8 mouse cellular contexts compared by ENCODE assay signal in the genomic region with DNA sequence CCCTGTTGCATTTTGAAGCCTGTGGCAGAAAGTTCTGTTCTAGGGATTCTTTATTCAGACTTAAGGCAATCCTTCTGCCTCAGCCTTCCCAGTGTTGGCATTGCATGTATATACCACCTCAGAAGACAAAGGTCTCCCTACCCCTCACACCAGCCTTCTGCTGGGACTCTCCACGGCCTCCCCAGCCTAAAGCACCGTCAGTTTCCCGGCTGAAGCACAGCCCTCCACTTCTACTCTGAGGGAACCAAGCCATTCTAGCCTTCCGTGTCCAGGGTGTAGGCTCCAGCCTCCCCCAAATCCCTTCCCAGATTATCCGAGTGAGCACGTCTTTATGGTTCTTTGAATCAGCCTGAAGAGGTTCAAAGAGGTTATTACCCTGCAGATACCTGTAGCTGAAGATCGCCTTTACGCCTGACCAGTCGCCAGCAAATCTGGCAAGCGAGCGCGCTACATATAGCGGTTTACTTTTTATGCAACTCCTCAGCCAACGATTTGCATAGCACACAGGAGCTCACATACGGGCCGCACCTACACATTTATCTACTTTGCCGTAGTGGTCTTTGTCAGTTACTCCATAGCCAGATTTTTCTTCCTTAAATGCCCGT. TPM values are rescaled to one million over a fixed set of nuclear protein-coding genes. Genes with fewer than 3 reads are reported as not detected.
DNase-seq lines count a peak whose midpoint lies in the region; ATAC-seq lines count a peak whose summit lies in the region.

No protein-coding gene starts in this region.

- H3K4me2 ChIP-seq in hindbrain, embryonic 12.5 days (replicated peaks), result peak overlapping the region; percentile 50
- H3K4me2 ChIP-seq in midbrain, embryonic 13.5 days (replicated peaks), result peak overlapping the region; percentile 47

- H3K9me3 ChIP-seq in hindbrain, embryonic 12.5 days (replicated peaks), result no peaks in the 10 kb centered on the region
- H3K9me3 ChIP-seq in midbrain, embryonic 13.5 days, result no peaks in the 10 kb centered on the region

- no peaks in the 10 kb centered on the region for H3K36me3 ChIP-seq in hindbrain, embryonic 12.5 days
- H3K36me3 ChIP-seq in midbrain, embryonic 13.5 days, result no peaks in the 10 kb centered on the region

- 1% methylated on average over 18 of the region's 18 CpGs for WGBS in hindbrain, embryonic 12.5 days
- WGBS in midbrain, embryonic 13.5 days, result under 1% methylated on average over 18 of the region's 18 CpGs

- no peaks in the 10 kb centered on the region for H3K4me1 ChIP-seq in hindbrain, embryonic 12.5 days
- peaks cover under 1% of the 10 kb centered on the region; the same call in 1 of the 2 replicates for H3K4me1 ChIP-seq in midbrain, embryonic 13.5 days (replicated peaks)

- H3K27me3 ChIP-seq in hindbrain, embryonic 12.5 days, result 0 out of 2 replicates have a peak, but pooled peaks cover 4% of the 10 kb centered on the region
- H3K27me3 ChIP-seq in midbrain, embryonic 13.5 days, result peaks cover 5% of the 10 kb centered on the region; the same call in 1 of the 2 replicates

- peak; percentile 17 to 26 for DNase-seq in left cerebral cortex, adult 18-20 months (ENCODE audit: low spot score in 2 of 2)
- DNase-seq in left cerebral cortex, postnatal 4 days, result no peak
- peak; percentile 34 to 48 for DNase-seq in cerebellum, postnatal 25 days
- DNase-seq in spleen, postnatal 10 days (ENCODE audit: low spot score in 2 of 2), result no peak
- no peak for DNase-seq in urinary bladder, postnatal 14 days (ENCODE audit: low spot score)
- no peak for DNase-seq in adrenal gland, postnatal 14 days

- H3K27ac ChIP-seq in hindbrain, embryonic 12.5 days, result no peak overlapping the region
- no peak overlapping the region for H3K27ac ChIP-seq in midbrain, embryonic 13.5 days

- ATAC-seq in hindbrain, embryonic 12.5 days (ENCODE audit: low FRiP score), result no peak
- no peak for ATAC-seq in midbrain, embryonic 13.5 days

- H3K4me3 ChIP-seq in hindbrain, embryonic 12.5 days, result peak overlapping the region; percentile 29
- H3K4me3 ChIP-seq in midbrain, embryonic 13.5 days (replicated peaks), result peak overlapping the region; percentile 28

- peak overlapping the region; percentile 27; the same call in 1 of the 2 replicates for H3K9ac ChIP-seq in hindbrain, embryonic 12.5 days
- 0 out of 2 replicates have a peak overlapping the region, but pooled peaks have one; percentile 46 for H3K9ac ChIP-seq in midbrain, embryonic 13.5 days (replicated peaks)

- intact Hi-C loops in left cerebral cortex, postnatal 4 days (cut with DNase I), result loop anchor here (10.0 kb wide), 1 partner anchor 137 kb away; no protein-coding TSS in a partner anchor

RNA-seq across cellular contexts. Expression of a gene that starts 10.1 kb away (rescaled TPM):
- total RNA-seq in left cerebral cortex, adult 18-20 months (2021), result under 1 TPM; 0.33 to 0.37 TPM
- not detected for total RNA-seq in left cerebral cortex, postnatal 4 days (2021)
- 0.85 TPM in 1 of 2 replicates, not detected in the other for polyA plus RNA-seq in hindbrain, embryonic 12.5 days (2016; fragmentation: Nextera tagmentation; extraction: Ambion mirVana)
- not detected in 2 replicates for polyA plus RNA-seq in midbrain, embryonic 13.5 days (2015; fragmentation: Nextera tagmentation; extraction: Ambion mirVana)
- not detected in 2 replicates for total RNA-seq in adrenal gland, postnatal 14 days (2021)

RNA-seq across cellular contexts. Expression of a gene that starts 24.7 kb away (rescaled TPM):
- not detected for total RNA-seq in left cerebral cortex, adult 18-20 months (2021)
- not detected for total RNA-seq in left cerebral cortex, postnatal 4 days (2021)
- not detected in 2 replicates for polyA plus RNA-seq in hindbrain, embryonic 12.5 days (2016; fragmentation: Nextera tagmentation; extraction: Ambion mirVana)
- not detected in 2 replicates for polyA plus RNA-seq in midbrain, embryonic 13.5 days (2015; fragmentation: Nextera tagmentation; extraction: Ambion mirVana)
- total RNA-seq in adrenal gland, postnatal 14 days (2021), result not detected in 2 replicates

RNA-seq across cellular contexts. Expression of a gene that starts 29.5 kb away (rescaled TPM):
- not detected for total RNA-seq in left cerebral cortex, adult 18-20 months (2021)
- total RNA-seq in left cerebral cortex, postnatal 4 days (2021), result not detected
- polyA plus RNA-seq in hindbrain, embryonic 12.5 days (2016; fragmentation: Nextera tagmentation; extraction: Ambion mirVana), result not detected in 2 replicates
- not detected in 2 replicates for polyA plus RNA-seq in midbrain, embryonic 13.5 days (2015; fragmentation: Nextera tagmentation; extraction: Ambion mirVana)
- not detected in 2 replicates for total RNA-seq in adrenal gland, postnatal 14 days (2021)

RNA-seq across cellular contexts. Expression of a gene that starts 40.6 kb away (rescaled TPM):
- 1 to 10 TPM; 8.3 to 8.9 TPM for total RNA-seq in left cerebral cortex, adult 18-20 months (2021)
- 10 to 100 TPM; 11.0 to 11.3 TPM for total RNA-seq in left cerebral cortex, postnatal 4 days (2021)
- polyA plus RNA-seq in hindbrain, embryonic 12.5 days (2016; fragmentation: Nextera tagmentation; extraction: Ambion mirVana), result 16.6 and 17.0 TPM in 2 replicates
- polyA plus RNA-seq in midbrain, embryonic 13.5 days (2015; fragmentation: Nextera tagmentation; extraction: Ambion mirVana), result 15.5 and 16.8 TPM in 2 replicates
- total RNA-seq in adrenal gland, postnatal 14 days (2021), result 8.0 and 10.1 TPM in 2 replicates

Comparison
In these comparisons a context has a peak if more than half of its experiments do, and no peak if none do; other contexts are left out.
1. DNase-seq: peak in left cerebral cortex, adult 18-20 months (2 of 2) and cerebellum, postnatal 25 days (2 of 2); none in left cerebral cortex, postnatal 4 days (single experiment), spleen, postnatal 10 days (0 of 2), urinary bladder, postnatal 14 days (single experiment) and adrenal gland, postnatal 14 days (single experiment).